Mouse (Mus musculus): ENCODE results near the gene Trim46.
A peak's percentile ranks its signal among the peaks of the same experiment; 100 is the strongest.
"Not testable (repeated sequence)": the region's sequence is repeated elsewhere in the genome, so short reads cannot be mapped to it uniquely, and the experiment has no call there.

Gene Trim46

DNA sequence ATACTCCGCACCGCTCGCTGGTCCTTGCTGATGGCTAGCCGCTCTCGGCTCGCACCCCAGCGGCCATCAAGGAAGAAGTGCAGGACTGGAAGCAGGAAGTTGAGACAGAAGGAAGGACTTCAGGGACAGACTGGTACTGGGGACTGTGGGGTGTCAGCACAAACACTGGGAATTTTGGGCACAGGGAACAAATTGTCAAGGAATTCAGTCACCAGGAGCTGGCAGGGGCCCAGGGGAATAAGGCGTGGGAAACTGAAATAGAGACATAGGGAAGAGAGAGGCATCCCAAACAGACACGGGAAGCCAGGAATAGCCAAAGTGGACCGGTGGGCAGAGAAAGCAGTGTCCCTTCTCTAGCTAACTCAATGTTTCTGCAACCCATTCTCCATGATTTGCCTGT, 9.6 kb downstream of the Trim46 start:
- DNase-seq (ENCODE audit: extremely low spot score, low read depth, low spot score): no peak

- DNase-seq (ENCODE audit: extremely low spot score, low read depth, low spot score): no peak
Observed at GRCm38 (mm10) chr3:89233562-89234110, 12.5 kb downstream of the Trim46 start.

DNA sequence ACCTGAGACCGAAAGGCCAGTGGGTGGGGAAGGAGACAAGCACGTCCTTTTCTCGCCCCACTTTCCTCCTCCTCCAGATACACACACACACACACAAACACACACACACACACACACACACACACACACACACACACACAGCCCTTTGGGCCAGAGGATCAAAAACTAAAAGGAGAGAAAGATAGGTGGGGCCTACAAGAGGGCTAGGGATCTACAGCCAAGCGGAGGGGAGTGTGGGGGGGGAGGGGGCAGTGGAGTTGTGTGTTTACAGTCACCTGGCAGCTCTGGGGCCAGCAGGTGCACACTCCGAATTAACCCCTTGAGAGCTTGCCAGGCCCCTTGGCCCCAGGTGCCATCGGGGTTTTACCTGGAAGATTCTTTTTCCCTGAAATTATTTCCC, 13.5 kb downstream of the Trim46 start:
- no peak for DNase-seq (ENCODE audit: extremely low spot score, low read depth, low spot score)

GRCm38 (mm10) chr3:89231772-89232275, 14.3 kb downstream of the Trim46 start:
- DNase-seq (ENCODE audit: extremely low spot score, low read depth, low spot score): no peak

DNA sequence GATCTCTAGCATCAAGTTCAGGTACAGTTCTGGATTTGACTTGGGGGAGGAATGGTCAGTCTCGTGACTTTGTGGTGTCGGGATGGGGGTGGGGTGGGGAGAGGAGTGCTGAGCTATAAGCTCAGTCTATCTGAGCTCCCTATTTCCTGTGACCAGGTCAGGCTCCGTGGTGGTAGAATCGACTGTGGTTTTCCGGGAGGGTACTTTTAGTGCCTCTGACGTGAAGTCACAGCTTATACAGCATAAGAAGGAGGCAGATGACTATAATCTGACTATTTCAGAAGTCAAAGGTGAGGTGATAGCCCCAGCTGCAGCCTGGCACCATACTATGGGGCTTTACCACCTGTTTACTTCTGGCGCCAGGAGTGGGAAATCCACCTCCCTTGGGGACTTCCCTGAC, 14.8 kb downstream of the Trim46 start:
- no peak for DNase-seq (ENCODE audit: extremely low spot score, low read depth, low spot score)

- DNase-seq (ENCODE audit: extremely low spot score, low read depth, low spot score): no peak
Observed at GRCm38 (mm10) chr3:89230561-89230960, 15.5 kb downstream of the Trim46 start.

GRCm38 (mm10) chr3:89229276-89229675, 16.8 kb downstream of the Trim46 start:
- DNase-seq (ENCODE audit: extremely low spot score, low read depth, low spot score): no peak

DNA sequence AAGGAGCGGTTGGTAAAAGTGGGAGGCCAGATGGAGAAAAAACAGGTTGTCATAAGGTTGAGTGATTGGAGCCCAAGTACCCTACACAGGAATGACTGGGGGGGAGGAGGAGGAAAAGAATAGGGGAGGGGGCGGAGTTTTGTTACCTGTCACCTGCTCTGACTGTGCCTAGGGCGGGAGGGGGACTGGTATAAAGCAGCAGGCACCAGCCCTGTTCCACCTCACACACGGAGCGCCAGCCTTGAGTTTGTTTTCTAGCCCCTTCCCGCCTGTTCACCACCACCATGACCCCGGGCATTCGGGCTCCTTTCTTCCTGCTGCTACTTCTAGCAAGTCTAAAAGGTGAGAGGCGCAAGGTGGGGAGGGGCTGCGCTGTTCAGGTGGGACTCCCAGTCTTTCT, 17.3 kb downstream of the Trim46 start, which contains the start of gene Muc1:
Muc1 (plus strand) TSS at position 222 of the 400 bp plus-strand sequence.
- DNase-seq (ENCODE audit: extremely low spot score, low read depth, low spot score): no peak

GRCm38 (mm10) chr3:89228180-89228549, 17.9 kb downstream of the Trim46 start:
- peak; percentile 66 for DNase-seq (ENCODE audit: extremely low spot score, low read depth, low spot score)

DNA sequence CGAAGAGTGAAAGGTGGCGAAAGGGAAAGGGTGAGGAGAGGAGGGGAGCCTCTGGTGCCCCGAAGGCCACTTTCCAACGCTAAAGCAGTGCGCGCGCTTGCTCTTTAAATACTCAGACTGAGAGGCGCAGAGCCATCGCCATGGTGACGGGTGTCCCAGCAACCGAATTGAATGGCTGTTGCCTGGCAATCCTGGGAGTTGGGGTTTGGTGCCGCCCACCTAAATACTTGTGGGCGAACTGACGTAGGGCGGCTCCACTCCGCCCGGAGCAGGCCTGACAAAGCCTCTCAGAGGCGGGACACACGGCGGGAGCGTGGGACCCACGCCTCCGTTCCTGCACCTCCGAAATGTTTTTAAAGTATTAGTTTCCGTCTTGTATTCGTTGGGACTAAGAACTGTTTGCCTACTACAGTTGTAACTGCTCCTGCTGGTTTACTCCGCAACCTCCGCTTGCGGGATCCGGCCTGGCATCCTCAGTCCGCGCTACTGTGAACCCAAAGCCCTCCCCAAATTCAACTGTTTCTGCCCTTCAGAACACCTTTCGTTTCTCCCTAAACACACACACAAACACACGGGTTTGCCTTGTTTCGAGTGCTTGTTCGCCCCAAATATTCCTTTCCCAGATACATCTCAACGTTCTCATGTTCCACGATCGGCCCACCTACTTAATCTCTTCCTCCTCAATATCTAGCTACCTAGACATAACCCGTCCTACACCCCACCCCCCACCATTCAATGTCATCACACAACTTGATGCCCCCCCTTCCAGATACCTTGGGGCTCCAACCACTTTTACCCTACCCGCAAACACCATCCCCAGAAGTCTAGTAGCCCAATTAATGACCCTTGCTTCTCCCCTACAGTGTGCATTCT, 18.6 kb downstream of the Trim46 start:
- peak; percentile 83 for DNase-seq (ENCODE audit: extremely low spot score, low read depth, low spot score)

- no peak for DNase-seq (ENCODE audit: extremely low spot score, low read depth, low spot score)
Observed at GRCm38 (mm10) chr3:89226900-89227299, 19.2 kb downstream of the Trim46 start, which contains the start of gene Mtx1. Gene Mtx1 (minus strand): TSS chr3:89227088.

- no peak for DNase-seq (ENCODE audit: extremely low spot score, low read depth, low spot score)
Observed at GRCm38 (mm10) chr3:89226361-89226760, 19.7 kb downstream of the Trim46 start.

- DNase-seq (ENCODE audit: extremely low spot score, low read depth, low spot score): no peak
Observed at GRCm38 (mm10) chr3:89225918-89226317, 20.2 kb downstream of the Trim46 start.

DNA sequence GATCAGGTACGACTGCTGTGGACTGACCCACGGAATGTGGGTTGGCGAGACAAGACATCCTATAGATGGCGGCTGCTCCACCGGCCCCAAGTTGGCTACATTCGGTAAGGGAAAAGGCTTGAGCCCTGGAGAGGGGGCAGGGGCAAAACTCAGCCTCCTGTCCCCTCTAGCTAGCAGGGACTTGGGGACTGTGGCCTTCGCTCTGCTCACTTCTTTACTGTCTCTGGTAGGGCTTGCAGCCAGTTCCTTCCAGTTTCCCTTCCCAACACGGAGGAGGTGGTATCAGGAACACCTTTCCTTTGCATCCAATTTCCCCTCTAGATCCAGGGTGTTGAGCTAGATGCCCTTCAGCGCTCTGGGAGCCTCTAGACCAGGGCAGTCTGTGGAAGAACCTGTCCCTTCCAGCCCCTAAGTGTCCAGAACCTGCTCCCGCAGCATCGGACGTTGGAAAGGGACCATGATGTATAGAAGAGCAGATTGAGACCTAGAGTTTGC, 20.7 kb downstream of the Trim46 start:
- DNase-seq (ENCODE audit: extremely low spot score, low read depth, low spot score): no peak

DNA sequence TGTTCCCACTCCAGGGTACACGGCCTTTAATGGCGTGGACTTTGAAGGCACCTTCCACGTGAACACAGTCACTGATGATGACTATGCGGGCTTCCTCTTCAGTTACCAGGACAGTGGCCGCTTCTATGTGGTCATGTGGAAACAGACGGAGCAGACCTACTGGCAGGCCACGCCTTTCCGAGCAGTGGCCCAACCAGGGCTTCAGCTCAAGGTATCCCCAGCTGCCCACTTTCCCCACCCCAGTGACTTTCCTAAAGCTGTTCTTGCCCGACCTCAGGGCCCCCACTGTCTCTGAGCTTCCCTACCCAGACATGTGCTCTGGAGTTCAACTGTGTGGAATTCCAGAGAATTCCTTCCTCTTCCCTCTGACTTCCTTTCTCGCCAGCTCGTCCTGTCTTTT, 21.3 kb downstream of the Trim46 start:
- no peak for DNase-seq (ENCODE audit: extremely low spot score, low read depth, low spot score)

DNA sequence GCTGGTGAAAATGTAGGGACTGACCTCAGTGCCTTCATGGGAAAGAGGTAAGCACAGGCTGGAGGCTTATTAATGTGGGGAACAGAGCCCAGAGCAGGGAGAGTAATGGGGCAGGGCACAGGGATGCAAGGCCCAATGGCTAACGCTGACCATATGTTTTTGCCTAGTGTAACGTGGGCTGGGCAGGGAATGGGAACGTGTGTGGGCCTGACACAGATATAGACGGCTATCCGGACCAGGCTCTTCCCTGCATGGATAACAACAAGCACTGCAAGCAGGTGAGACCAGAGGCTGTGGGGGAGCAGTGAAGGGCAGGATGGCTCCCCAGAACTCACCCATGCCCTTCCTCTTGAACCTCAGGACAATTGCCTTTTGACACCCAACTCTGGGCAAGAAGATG, 24.9 kb downstream of the Trim46 start:
- DNase-seq (ENCODE audit: extremely low spot score, low read depth, low spot score): no peak

- no peak for DNase-seq (ENCODE audit: extremely low spot score, low read depth, low spot score)
Observed at GRCm38 (mm10) chr3:89219546-89219945, 26.6 kb downstream of the Trim46 start.

DNA sequence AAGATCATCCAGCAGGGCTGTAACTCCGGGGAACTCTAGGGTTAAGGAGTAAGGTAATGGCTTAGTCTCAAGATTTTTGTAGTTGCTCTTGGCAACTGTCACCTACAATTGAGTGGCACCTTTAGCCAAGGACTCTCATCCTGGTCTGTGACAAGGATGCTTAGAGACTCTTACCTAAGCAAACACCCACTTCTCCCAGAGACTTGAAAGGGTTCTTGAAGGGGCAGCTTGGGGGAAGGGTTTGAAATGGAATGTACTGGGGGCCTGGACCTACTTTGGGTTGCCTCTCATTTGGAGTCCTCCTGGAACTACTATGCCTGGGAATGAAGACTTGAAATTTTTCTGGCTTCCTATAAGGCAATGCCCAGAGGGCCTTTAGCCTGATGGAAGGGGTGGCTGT, 27.8 kb downstream of the Trim46 start:
- no peak for DNase-seq (ENCODE audit: extremely low spot score, low read depth, low spot score)

DNA sequence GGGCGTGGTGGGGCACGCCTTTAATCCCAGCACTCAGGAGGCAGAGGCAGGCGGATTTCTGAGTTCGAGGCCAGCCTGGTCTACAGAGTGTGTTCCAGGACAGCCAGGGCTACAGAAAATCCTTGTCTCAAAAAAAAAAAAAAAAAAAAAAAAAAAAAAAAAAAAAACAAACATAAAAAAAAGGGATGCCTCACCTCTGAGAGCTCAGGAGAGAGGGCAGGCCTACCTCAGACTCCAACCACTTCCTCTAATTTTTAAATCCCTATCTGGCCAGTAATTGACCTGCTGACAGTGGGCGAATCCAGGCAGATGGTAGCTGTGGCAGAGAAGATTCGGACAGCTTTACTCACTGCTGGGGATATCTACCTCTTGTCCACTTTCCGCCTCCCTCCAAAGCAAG, 29.7 kb downstream of the Trim46 start:
- not testable (repeated sequence) for DNase-seq (ENCODE audit: extremely low spot score, low read depth, low spot score)

DNA sequence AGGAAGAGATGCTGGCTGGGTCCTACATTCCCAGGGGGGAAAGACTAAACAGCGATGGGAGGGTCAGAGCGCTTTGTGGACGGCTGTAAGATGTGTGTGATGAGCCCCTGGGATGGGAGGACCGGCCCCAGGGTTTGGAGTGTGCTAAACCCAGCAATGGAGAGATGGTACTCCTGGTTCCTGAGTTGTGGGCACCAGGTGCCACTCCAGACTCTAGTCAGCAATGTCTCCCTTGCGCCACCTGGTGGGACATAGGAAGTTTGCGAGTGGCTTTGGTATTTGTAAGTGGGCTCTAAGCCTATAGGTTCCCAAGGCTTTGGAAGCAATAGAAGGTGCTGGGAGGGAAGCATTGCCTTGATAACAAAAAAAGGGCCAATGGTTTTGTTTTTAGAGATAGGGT, 30.3 kb downstream of the Trim46 start:
- no peak for DNase-seq (ENCODE audit: extremely low spot score, low read depth, low spot score)

GRCm38 (mm10) chr3:89214681-89215411, 31.3 kb downstream of the Trim46 start, which contains the start of gene Thbs3:
Gene Thbs3 (plus strand): TSS chr3:89215180.
- no peak for DNase-seq (ENCODE audit: extremely low spot score, low read depth, low spot score)
